Mouse (Mus musculus): Measurements from ENCODE around the gene Lsm3. TPM values are rescaled to one million over a fixed set of nuclear protein-coding genes. Genes with fewer than 3 reads are reported as not detected.

Gene Lsm3
- polyA plus RNA-seq, 1 experiment from 2014 or later: 318 TPM

DNA sequence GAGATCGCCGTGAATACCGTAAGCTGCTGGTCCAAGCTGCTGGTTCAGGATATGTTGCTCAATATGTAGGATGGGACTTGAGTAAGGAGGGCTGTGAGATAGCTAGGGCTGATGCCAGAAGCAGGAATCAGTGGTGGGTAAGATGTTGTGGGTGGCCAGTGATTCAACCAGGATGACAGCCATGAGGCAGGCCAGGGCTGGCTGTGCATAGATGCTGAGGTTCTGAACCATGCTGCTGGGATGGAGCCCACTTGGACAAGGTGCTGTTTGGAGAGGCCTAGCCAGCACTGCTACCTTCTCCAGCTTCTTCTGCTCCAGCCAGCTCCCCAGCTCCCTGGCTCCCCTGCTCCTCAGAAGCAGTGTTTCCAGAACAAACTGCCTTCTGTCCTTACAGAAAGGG lies 35.9 kb downstream of the Lsm3 start:
- Histone ChIP-seq H3K36me3 (ENCODE audit: control insufficient read depth, insufficient read depth, low read length) (no peaks in the 10 kb centered on the region), H3K9me3 (ENCODE audit: control insufficient read depth, low read length) (no peaks in the 10 kb centered on the region), H3K4me2 (no peak overlapping the region), H3K27ac (ENCODE audit: low read depth, low read length) (no peak overlapping the region), H3K9ac (ENCODE audit: low read depth, low read length) (no peak overlapping the region), H3K27me3 (replicated peaks; ENCODE audit: control insufficient read depth, insufficient read depth, low read length) (no peaks in the 10 kb centered on the region), H3K4me3 (ENCODE audit: low read depth, low read length) (no peak overlapping the region), H3K4me1 (replicated peaks; ENCODE audit: control insufficient read depth, insufficient read depth, low read length) (0 out of 2 replicates have a peak, but pooled peaks cover under 1% of the 10 kb centered on the region)
- WGBS: 93% methylated on average over 3 of the region's 3 CpGs
- ATAC-seq (replicated peaks; ENCODE audit: low FRiP score): no peak
- no peak for DNase-seq (ENCODE audit: low spot score)

DNA sequence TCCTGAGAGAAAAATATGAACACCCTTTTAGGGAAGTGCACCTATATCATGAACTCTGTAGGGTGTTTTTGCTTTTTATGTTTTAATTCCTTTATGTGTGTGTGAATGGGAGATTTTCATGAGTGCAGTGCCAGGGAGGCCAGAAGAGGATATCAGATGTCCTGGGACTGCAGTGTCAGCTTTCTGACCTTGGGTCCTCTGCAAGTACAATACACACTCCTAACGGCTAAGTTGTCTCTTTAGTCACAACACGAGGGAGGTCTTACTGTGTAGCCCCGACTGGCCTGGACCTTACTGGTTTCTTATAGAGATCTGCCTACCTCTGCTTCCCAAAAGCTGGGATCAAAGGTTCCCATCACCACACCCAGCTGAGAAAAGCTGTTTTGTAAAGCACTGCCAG lies 37.0 kb downstream of the Lsm3 start:
- no peak for ATAC-seq (replicated peaks; ENCODE audit: low FRiP score)
- Histone ChIP-seq H3K27ac (ENCODE audit: low read depth, low read length) (no peak overlapping the region), H3K36me3 (ENCODE audit: control insufficient read depth, insufficient read depth, low read length) (no peaks in the 10 kb centered on the region), H3K9ac (ENCODE audit: low read depth, low read length) (no peak overlapping the region), H3K9me3 (ENCODE audit: control insufficient read depth, low read length) (no peaks in the 10 kb centered on the region), H3K4me2 (no peak overlapping the region), H3K27me3 (replicated peaks; ENCODE audit: control insufficient read depth, insufficient read depth, low read length) (no peaks in the 10 kb centered on the region), H3K4me1 (replicated peaks; ENCODE audit: control insufficient read depth, insufficient read depth, low read length) (no peaks in the 10 kb centered on the region), H3K4me3 (ENCODE audit: low read depth, low read length) (no peak overlapping the region)
- no peak for DNase-seq (ENCODE audit: low spot score)
- 59% methylated on average over 3 of the region's 3 CpGs for WGBS

DNA sequence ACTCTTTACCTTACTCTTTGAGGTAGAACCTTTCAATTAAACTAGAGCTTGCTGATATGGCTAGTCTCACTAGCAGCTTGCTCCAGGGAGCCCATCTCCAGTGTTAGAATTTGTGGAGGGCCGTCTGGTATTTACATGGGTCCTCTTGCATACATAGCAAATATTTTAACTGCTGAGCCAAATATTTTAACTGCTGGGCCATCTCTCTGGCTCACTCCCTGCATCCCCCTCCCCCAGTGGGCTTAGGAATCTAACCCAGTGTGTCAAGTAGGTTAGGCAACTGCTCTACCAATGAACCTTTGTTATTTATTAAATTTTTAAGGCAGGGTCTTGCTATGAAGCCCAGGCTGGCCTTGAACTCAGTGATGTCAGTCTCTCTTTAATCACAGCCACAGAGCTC lies 42.8 kb downstream of the Lsm3 start:
- 54% methylated on average over 1 of the region's 1 CpGs for WGBS
- no peaks in the 10 kb centered on the region for H3K4me1 ChIP-seq (replicated peaks; ENCODE audit: control insufficient read depth, insufficient read depth, low read length)
- H3K4me2 ChIP-seq: no peak overlapping the region
- ATAC-seq (replicated peaks; ENCODE audit: low FRiP score): no peak
- H3K27me3 ChIP-seq (replicated peaks; ENCODE audit: control insufficient read depth, insufficient read depth, low read length): no peaks in the 10 kb centered on the region
- H3K4me3 ChIP-seq (ENCODE audit: low read depth, low read length): no peak overlapping the region
- H3K9me3 ChIP-seq (ENCODE audit: control insufficient read depth, low read length): no peaks in the 10 kb centered on the region
- DNase-seq (ENCODE audit: low spot score): no peak
- H3K36me3 ChIP-seq (ENCODE audit: control insufficient read depth, insufficient read depth, low read length): no peaks in the 10 kb centered on the region
- no peak overlapping the region for H3K9ac ChIP-seq (ENCODE audit: low read depth, low read length)
- H3K27ac ChIP-seq (ENCODE audit: low read depth, low read length): no peak overlapping the region

DNA sequence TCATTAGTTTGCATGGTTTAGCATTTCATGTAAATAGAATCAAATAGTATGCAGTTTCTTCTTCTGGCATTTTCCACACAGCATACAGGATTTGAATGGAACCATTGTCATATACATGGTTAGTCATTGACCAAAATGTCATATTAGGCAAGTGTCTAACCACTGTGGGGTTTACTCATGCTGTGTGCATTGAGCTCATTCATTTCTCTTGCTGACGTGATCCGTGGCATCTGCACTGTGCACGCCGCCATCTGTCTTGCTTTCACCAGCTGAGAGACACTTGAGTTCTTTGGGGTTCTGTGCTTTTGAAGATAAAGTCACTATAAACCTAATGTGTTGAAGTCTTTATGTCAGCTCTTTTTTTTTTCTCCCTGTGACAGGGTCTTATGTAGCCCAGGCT lies 43.6 kb downstream of the Lsm3 start:
- H3K27me3 ChIP-seq (replicated peaks; ENCODE audit: control insufficient read depth, insufficient read depth, low read length): no peaks in the 10 kb centered on the region
- no peaks in the 10 kb centered on the region for H3K36me3 ChIP-seq (ENCODE audit: control insufficient read depth, insufficient read depth, low read length)
- H3K27ac ChIP-seq (ENCODE audit: low read depth, low read length): no peak overlapping the region
- H3K4me3 ChIP-seq (ENCODE audit: low read depth, low read length): no peak overlapping the region
- no peak overlapping the region for H3K9ac ChIP-seq (ENCODE audit: low read depth, low read length)
- ATAC-seq (replicated peaks; ENCODE audit: low FRiP score): no peak
- no peaks in the 10 kb centered on the region for H3K9me3 ChIP-seq (ENCODE audit: control insufficient read depth, low read length)
- no peak overlapping the region for H3K4me2 ChIP-seq
- 80% methylated on average over 4 of the region's 4 CpGs for WGBS
- no peaks in the 10 kb centered on the region for H3K4me1 ChIP-seq (replicated peaks; ENCODE audit: control insufficient read depth, insufficient read depth, low read length)
- no peak for DNase-seq (ENCODE audit: low spot score)

DNA sequence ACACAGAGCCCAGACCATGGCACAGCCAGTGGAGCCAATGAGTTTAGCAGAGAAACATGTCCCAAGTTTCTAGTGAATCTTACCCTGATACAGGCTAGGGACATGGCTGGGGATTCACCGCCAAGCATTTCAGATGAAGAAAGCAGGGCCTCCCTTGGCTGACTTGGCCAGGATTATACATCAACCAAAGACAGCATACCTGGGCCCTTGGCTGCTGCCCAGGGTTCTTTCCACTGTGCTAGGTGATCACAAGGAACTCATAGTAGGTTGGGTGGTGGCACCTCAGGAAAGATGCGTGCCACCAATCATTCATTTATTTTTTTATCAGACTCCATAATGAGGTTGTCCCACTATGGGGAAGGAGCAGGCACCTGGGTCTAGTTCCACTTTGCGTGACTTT lies 44.5 kb downstream of the Lsm3 start:
- no peak overlapping the region for H3K4me2 ChIP-seq
- no peak overlapping the region for H3K27ac ChIP-seq (ENCODE audit: low read depth, low read length)
- H3K9ac ChIP-seq (ENCODE audit: low read depth, low read length): no peak overlapping the region
- H3K4me3 ChIP-seq (ENCODE audit: low read depth, low read length): no peak overlapping the region
- no peaks in the 10 kb centered on the region for H3K36me3 ChIP-seq (ENCODE audit: control insufficient read depth, insufficient read depth, low read length)
- 90% methylated on average over 3 of the region's 3 CpGs for WGBS
- H3K9me3 ChIP-seq (ENCODE audit: control insufficient read depth, low read length): no peaks in the 10 kb centered on the region
- DNase-seq (ENCODE audit: low spot score) (no peak), ATAC-seq (replicated peaks; ENCODE audit: low FRiP score) (no peak)
- no peaks in the 10 kb centered on the region for H3K4me1 ChIP-seq (replicated peaks; ENCODE audit: control insufficient read depth, insufficient read depth, low read length)
- H3K27me3 ChIP-seq (replicated peaks; ENCODE audit: control insufficient read depth, insufficient read depth, low read length): no peaks in the 10 kb centered on the region

DNA sequence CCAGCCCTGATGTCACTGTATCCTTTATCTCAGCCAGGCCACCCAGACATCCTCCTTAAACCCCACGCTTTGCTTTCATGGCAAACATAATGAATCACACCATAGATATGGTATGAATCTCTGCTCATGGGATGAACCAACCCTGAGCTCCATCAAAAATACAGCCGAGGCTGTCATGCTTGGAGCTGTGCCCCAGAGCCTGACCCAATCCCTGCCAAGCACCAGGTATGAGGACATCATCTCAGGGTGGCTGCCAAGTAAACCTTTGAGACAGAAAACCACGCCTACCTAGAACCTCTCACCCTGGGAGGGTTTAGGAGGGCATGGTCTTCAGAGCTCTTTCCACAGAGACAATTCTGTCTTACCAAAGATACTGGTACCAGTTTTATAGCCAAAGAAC lies 47.3 kb downstream of the Lsm3 start:
- H3K27me3 ChIP-seq (replicated peaks; ENCODE audit: control insufficient read depth, insufficient read depth, low read length): no peaks in the 10 kb centered on the region
- no peaks in the 10 kb centered on the region for H3K36me3 ChIP-seq (ENCODE audit: control insufficient read depth, insufficient read depth, low read length)
- H3K4me3 ChIP-seq (ENCODE audit: low read depth, low read length): no peak overlapping the region
- H3K27ac ChIP-seq (ENCODE audit: low read depth, low read length): no peak overlapping the region
- no peaks in the 10 kb centered on the region for H3K9me3 ChIP-seq (ENCODE audit: control insufficient read depth, low read length)
- no peak overlapping the region for H3K4me2 ChIP-seq
- WGBS: 59% methylated on average over 3 of the region's 3 CpGs
- ATAC-seq (replicated peaks; ENCODE audit: low FRiP score) (no peak), DNase-seq (ENCODE audit: low spot score) (no peak)
- H3K9ac ChIP-seq (ENCODE audit: low read depth, low read length): no peak overlapping the region
- H3K4me1 ChIP-seq (replicated peaks; ENCODE audit: control insufficient read depth, insufficient read depth, low read length): no peaks in the 10 kb centered on the region

DNA sequence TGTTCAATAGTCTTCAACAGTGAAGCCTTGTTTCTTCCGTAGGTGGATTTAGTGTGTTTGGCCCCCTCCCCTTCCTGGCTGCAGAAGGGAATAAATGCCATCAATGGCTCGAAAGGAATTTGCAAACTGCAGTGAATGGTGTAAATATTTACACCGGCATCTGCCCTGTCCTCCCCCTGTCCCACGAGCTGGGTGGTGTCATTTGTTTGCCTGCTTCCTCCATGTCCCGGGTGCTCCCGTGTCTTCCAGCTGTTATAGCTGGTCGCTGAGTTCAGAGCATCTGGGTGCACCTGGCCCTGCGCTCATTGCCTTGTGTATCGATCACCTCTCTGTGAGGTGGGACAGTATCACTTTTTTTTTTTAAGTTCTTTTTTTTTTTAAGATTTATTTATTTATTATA lies 50.7 kb downstream of the Lsm3 start:
- H3K27ac ChIP-seq (ENCODE audit: low read depth, low read length): no peak overlapping the region
- 57% methylated on average over 9 of the region's 9 CpGs for WGBS
- no peak overlapping the region for H3K9ac ChIP-seq (ENCODE audit: low read depth, low read length)
- no peaks in the 10 kb centered on the region for H3K9me3 ChIP-seq (ENCODE audit: control insufficient read depth, low read length)
- no peaks in the 10 kb centered on the region for H3K36me3 ChIP-seq (ENCODE audit: control insufficient read depth, insufficient read depth, low read length)
- ATAC-seq (replicated peaks; ENCODE audit: low FRiP score): no peak
- no peaks in the 10 kb centered on the region for H3K27me3 ChIP-seq (replicated peaks; ENCODE audit: control insufficient read depth, insufficient read depth, low read length)
- H3K4me2 ChIP-seq: no peak overlapping the region
- no peak overlapping the region for H3K4me3 ChIP-seq (ENCODE audit: low read depth, low read length)
- H3K4me1 ChIP-seq (replicated peaks; ENCODE audit: control insufficient read depth, insufficient read depth, low read length): no peaks in the 10 kb centered on the region
- DNase-seq (ENCODE audit: low spot score): no peak

Other genes starting within 250 kb of the Lsm3 start
- gene Wnt7a, start 104.6 kb upstream of the Lsm3 start, polyA plus RNA-seq (2014; fragmentation: Nextera tagmentation; extraction: Ambion mirVana): 0.05 and 0.30 TPM in 2 replicates
- gene Chchd4, start 42.4 kb upstream of the Lsm3 start, polyA plus RNA-seq (2014; fragmentation: Nextera tagmentation; extraction: Ambion mirVana): 47.1 and 47.3 TPM in 2 replicates
- gene Tmem43, start 42.2 kb upstream of the Lsm3 start, polyA plus RNA-seq (2014; fragmentation: Nextera tagmentation; extraction: Ambion mirVana): 30.0 and 31.7 TPM in 2 replicates
- 13.2 and 13.4 TPM in 2 replicates for gene Xpc, start within 50 bp of the Lsm3 start, polyA plus RNA-seq (2014; fragmentation: Nextera tagmentation; extraction: Ambion mirVana)
- 30.3 and 33.2 TPM in 2 replicates for gene Slc6a6, start 168.1 kb downstream of the Lsm3 start, polyA plus RNA-seq (2014; fragmentation: Nextera tagmentation; extraction: Ambion mirVana)

Data from liver, embryonic 11.5 days (tissue).